Mouse (Mus musculus) CH12.LX (cell line): ENCODE measurements around the gene Kdm4b. TPM values are rescaled to one million over a fixed set of nuclear protein-coding genes. Genes with fewer than 3 reads are reported as not detected.

ENCODE experiments used
- DNase-seq: peaks from one replicate; pipeline ENCODE4 v3.0.0-alpha.2; 2013; ENCODE audit errors: extremely low read depth
- H3K27ac ChIP-seq: 2 replicates; pipeline ENCODE4 v1.5.1; 2012; ENCODE audit warnings: low read depth, mild to moderate bottlenecking, control low read depth, moderate library complexity; ENCODE audit not compliant: insufficient read depth
- H3K27me3 ChIP-seq: replicated peaks from 2 replicates; pipeline ENCODE3; 2012; ENCODE audit warnings: inconsistent platforms
- H3K36me3 ChIP-seq, 2 experiments: replicated peaks in 1 of 2; 2 replicates each; pipeline versions ENCODE3 to v1.6.1; 2012; ENCODE audit warnings: inconsistent platforms in 1 of 2, low read length in 1 of 2, mild to moderate bottlenecking in 1 of 2, mixed read lengths in 1 of 2, moderate library complexity in 1 of 2; ENCODE audit not compliant: control insufficient read depth in 1 of 2, insufficient read depth in 1 of 2
- H3K4me1 ChIP-seq, 2 experiments: 2 replicates each; pipeline ENCODE4 v1.6.1; 2012; ENCODE audit warnings: inconsistent platforms in 1 of 2, moderate library complexity in 1 of 2; ENCODE audit not compliant: insufficient read depth in 2 of 2, control insufficient read depth in 1 of 2
- H3K4me2 ChIP-seq: 2 replicates; pipeline ENCODE4 v1.6.1; 2012; ENCODE audit warnings: low read depth, mild to moderate bottlenecking, control low read depth; ENCODE audit not compliant: poor library complexity, insufficient read depth, severe bottlenecking
- H3K4me3 ChIP-seq, 3 experiments: fragments of 150-350 bp in 1 of 3; sonication (generic) in 1 of 3; replicated peaks in 1 of 3; 2 replicates each; pipeline versions ENCODE3 to v1.5.1; 2011 to 2012; ENCODE audit warnings: low read depth in 2 of 3, low read length in 2 of 3, mild to moderate bottlenecking in 2 of 3, moderate library complexity in 2 of 3, control low read depth in 1 of 3, improper control_type of control experiment in 1 of 3, inconsistent platforms in 1 of 3, mixed read lengths in 1 of 3; ENCODE audit not compliant: poor library complexity in 1 of 3
- H3K79me2 ChIP-seq: replicated peaks from 2 replicates; pipeline ENCODE4 v1.6.1; 2012; ENCODE audit warnings: mild to moderate bottlenecking, moderate library complexity; ENCODE audit not compliant: control insufficient read depth, poor library complexity, insufficient read depth, severe bottlenecking; ENCODE audit errors: extremely low read depth
- H3K9ac ChIP-seq: 2 replicates; pipeline ENCODE4 v1.6.1; 2012; ENCODE audit warnings: low read depth, mild to moderate bottlenecking, control low read depth, moderate library complexity; ENCODE audit not compliant: insufficient read depth
- H3K9me3 ChIP-seq: replicated peaks from 2 replicates; pipeline ENCODE3; 2012; ENCODE audit warnings: low read length, inconsistent platforms, mixed read lengths
- BHLHE40 ChIP-seq: IDR thresholded peaks from 2 replicates; pipeline ENCODE4 v1.6.1; 2011; ENCODE audit warnings: mild to moderate bottlenecking, low read depth, low read length, improper control_type of control experiment
- CHD1 ChIP-seq: IDR thresholded peaks from 2 replicates; pipeline ENCODE4 v1.6.1; 2012; ENCODE audit warnings: low read depth, low read length, improper control_type of control experiment, inconsistent platforms
- CHD2 ChIP-seq: IDR thresholded peaks from 2 replicates; pipeline ENCODE4 v1.6.1; 2011; ENCODE audit warnings: low read length, improper control_type of control experiment
- CTCF ChIP-seq, 2 experiments: IDR thresholded peaks in 1 of 2; conservative IDR thresholded peaks in 1 of 2; 2 replicates each; pipeline ENCODE4 v1.5.1; 2011 to 2012; ENCODE audit warnings: low read depth in 2 of 2, low read length in 2 of 2, improper control_type of control experiment in 1 of 2, inconsistent platforms in 1 of 2, mild to moderate bottlenecking in 1 of 2, moderate library complexity in 1 of 2
- E2F4 ChIP-seq: IDR thresholded peaks from 2 replicates; pipeline ENCODE4 v1.6.1; 2011; ENCODE audit warnings: low read depth, low read length, improper control_type of control experiment; ENCODE audit not compliant: insufficient replicate concordance
- ELF1 ChIP-seq: IDR thresholded peaks from 2 replicates; pipeline ENCODE4 v1.6.1; 2014; ENCODE audit warnings: low read depth, mild to moderate bottlenecking, inconsistent platforms, low read length, improper control_type of control experiment
- EP300 ChIP-seq: IDR thresholded peaks from 2 replicates; pipeline ENCODE4 v1.6.1; 2011; ENCODE audit warnings: low read length, improper control_type of control experiment
- ETS1 ChIP-seq: conservative IDR thresholded peaks from 2 replicates; pipeline ENCODE4 v1.6.1; 2012; ENCODE audit warnings: low read depth, mild to moderate bottlenecking, inconsistent platforms, low read length, improper control_type of control experiment, moderate library complexity
- GABPA ChIP-seq: IDR thresholded peaks from 2 replicates; pipeline ENCODE4 v1.6.1; 2012; ENCODE audit warnings: low read depth, low read length, improper control_type of control experiment, inconsistent platforms; ENCODE audit not compliant: insufficient replicate concordance
- HCFC1 ChIP-seq: IDR thresholded peaks from 2 replicates; pipeline ENCODE4 v1.6.1; 2012; ENCODE audit warnings: low read depth, mild to moderate bottlenecking, inconsistent platforms, low read length, improper control_type of control experiment
- IRF4 ChIP-seq: IDR thresholded peaks from 2 replicates; pipeline ENCODE4 v1.6.1; 2014; ENCODE audit warnings: low read depth, mild to moderate bottlenecking, inconsistent platforms, low read length, improper control_type of control experiment
- JUND ChIP-seq: conservative IDR thresholded peaks from 2 replicates; pipeline ENCODE4 v1.6.1; 2011; ENCODE audit warnings: low read depth, low read length, improper control_type of control experiment
- KAT2A ChIP-seq: IDR thresholded peaks from 2 replicates; pipeline ENCODE4 v1.6.1; 2012; ENCODE audit warnings: low read length, improper control_type of control experiment, inconsistent platforms; ENCODE audit not compliant: insufficient replicate concordance
- MAFK ChIP-seq: IDR thresholded peaks from 2 replicates; pipeline ENCODE4 v1.6.1; 2011; ENCODE audit warnings: low read length, improper control_type of control experiment; ENCODE audit not compliant: insufficient replicate concordance
- MAZ ChIP-seq: IDR thresholded peaks from 2 replicates; pipeline ENCODE4 v1.6.1; 2012; ENCODE audit warnings: low read depth, mild to moderate bottlenecking, inconsistent platforms, low read length, improper control_type of control experiment, moderate library complexity
- MEF2A ChIP-seq: IDR thresholded peaks from 2 replicates; pipeline ENCODE4 v1.6.1; 2014; ENCODE audit warnings: low read depth, mild to moderate bottlenecking, inconsistent platforms, low read length, improper control_type of control experiment, borderline replicate concordance
- MXI1 ChIP-seq: IDR thresholded peaks from 2 replicates; pipeline ENCODE4 v1.6.1; 2011; ENCODE audit warnings: mild to moderate bottlenecking, low read depth, low read length, improper control_type of control experiment
- MYC ChIP-seq: IDR thresholded peaks from 2 replicates; pipeline ENCODE4 v1.6.1; 2011; ENCODE audit warnings: low read depth, mild to moderate bottlenecking, improper control_type of control experiment, low read length
- NELFE ChIP-seq: IDR thresholded peaks from 2 replicates; pipeline ENCODE4 v1.6.1; 2011; ENCODE audit warnings: low read depth, low read length, improper control_type of control experiment
- NRF1 ChIP-seq: IDR thresholded peaks from 2 replicates; pipeline ENCODE4 v1.6.1; 2014; ENCODE audit warnings: low read depth, mild to moderate bottlenecking, inconsistent platforms, low read length, improper control_type of control experiment, moderate library complexity
- PAX5 ChIP-seq: IDR thresholded peaks from 2 replicates; pipeline ENCODE4 v1.6.1; 2012; ENCODE audit warnings: low read length, inconsistent platforms, mixed read lengths
- POLR2A ChIP-seq: IDR thresholded peaks from 2 replicates; pipeline ENCODE4 v1.6.1; 2011; ENCODE audit warnings: low read depth, mild to moderate bottlenecking, improper control_type of control experiment, low read length
- POLR2AphosphoS2 ChIP-seq: IDR thresholded peaks from 2 replicates; pipeline ENCODE4 v1.6.1; 2011; ENCODE audit warnings: low read depth, low read length, improper control_type of control experiment
- RAD21 ChIP-seq: IDR thresholded peaks from 2 replicates; pipeline ENCODE4 v1.6.1; 2011; ENCODE audit warnings: low read depth, mild to moderate bottlenecking, low read length, improper control_type of control experiment, moderate library complexity
- RCOR1 ChIP-seq: conservative IDR thresholded peaks from 2 replicates; pipeline ENCODE4 v1.6.1; 2012; ENCODE audit warnings: low read depth, mild to moderate bottlenecking, inconsistent platforms, low read length, improper control_type of control experiment
- SIN3A ChIP-seq: IDR thresholded peaks from 2 replicates; pipeline ENCODE4 v1.6.1; 2012; ENCODE audit warnings: low read length, improper control_type of control experiment, inconsistent platforms
- SMC3 ChIP-seq: IDR thresholded peaks from 2 replicates; pipeline ENCODE4 v1.6.1; 2011; ENCODE audit warnings: low read depth, low read length, improper control_type of control experiment
- TBP ChIP-seq: conservative IDR thresholded peaks from 2 replicates; pipeline ENCODE4 v1.6.1; 2011; ENCODE audit warnings: low read depth, low read length, improper control_type of control experiment
- TCF12 ChIP-seq: IDR thresholded peaks from 2 replicates; pipeline ENCODE4 v1.6.1; 2014; ENCODE audit warnings: low read depth, mild to moderate bottlenecking, inconsistent platforms, low read length, improper control_type of control experiment
- USF1 ChIP-seq: IDR thresholded peaks from 2 replicates; pipeline ENCODE4 v1.6.1; 2014; ENCODE audit warnings: low read depth, mild to moderate bottlenecking, inconsistent platforms, low read length, improper control_type of control experiment
- USF2 ChIP-seq: conservative IDR thresholded peaks from 2 replicates; pipeline ENCODE4 v1.6.1; 2011; ENCODE audit warnings: low read depth, low read length, improper control_type of control experiment
- ZC3H11A ChIP-seq: IDR thresholded peaks from 2 replicates; pipeline ENCODE4 v1.6.1; 2012; ENCODE audit warnings: low read depth, mild to moderate bottlenecking, inconsistent platforms, low read length, improper control_type of control experiment
- ZKSCAN1 ChIP-seq: IDR thresholded peaks from 2 replicates; pipeline ENCODE4 v1.6.1; 2012; ENCODE audit warnings: low read depth, inconsistent platforms, low read length, improper control_type of control experiment, borderline replicate concordance
- ZMIZ1 ChIP-seq: IDR thresholded peaks from 2 replicates; pipeline ENCODE4 v1.6.1; 2012; ENCODE audit warnings: low read depth, mild to moderate bottlenecking, inconsistent platforms, low read length, improper control_type of control experiment
- ZNF384 ChIP-seq: IDR thresholded peaks from 2 replicates; pipeline ENCODE4 v1.6.1; 2012; ENCODE audit warnings: low read depth, low read length, improper control_type of control experiment, inconsistent platforms
- dilution Hi-C: fragments of 300-500 bp; cut with MboI; formaldehyde crosslinking; loops from 2 replicates; pipeline ENCODE4 v1.14.3; 2020; ENCODE audit warnings: low sequenced_read_pairs; ENCODE audit not compliant: extremely low pct_unique_long_range_greater_than_20kb, extremely low pct_ligation_motif_present
- in situ Hi-C: fragments of 300-500 bp; cut with MboI; formaldehyde crosslinking; loops from 3 replicates; pipeline ENCODE4 v1.14.3; 2019; ENCODE audit warnings: low sequenced_read_pairs, low pct_ligation_motif_present, low pct_unique_long_range_greater_than_20kb, mixed read lengths
- polyA plus RNA-seq: library from polyadenylated mRNA; unstranded; fragments of >175 nt; gene quantifications from 2 replicates; pipeline ENCODE4 v1.2.1, GENCODE M21; 2012; ENCODE audit warnings: low read depth; ENCODE audit not compliant: insufficient read length
- total RNA-seq, 2 experiments: library from RNA; depleted of rRNA; stranded (reverse); fragments of 300-350 nt in 1 of 2; fragments of >200 nt in 1 of 2; gene quantifications; 2 replicates each; pipeline ENCODE4 v1.2.3; 2012 to 2014

The Kdm4b gene
- total and polyA plus RNA-seq, 3 experiments, result 12.3 to 19.5 (median 14.2) TPM

GRCm38 (mm10) chr17:56290388-56291170 lies 35.3 kb upstream of the Kdm4b start (continued):
- TF ChIP-seq ZKSCAN1 (no peak), ZNF384 (no peak), ELF1 (peak; percentile 61), NRF1 (no peak), GABPA (no peak), KAT2A (no peak), RCOR1 (no peak), CTCF (conservative IDR thresholded peaks at IDR 0.05 in 1 of 2, IDR thresholded peaks at IDR 0.05 in 1 of 2; ENCODE audit: low read depth in 2 of 2, low read length in 2 of 2) (no peak), ZC3H11A (no peak), TBP (peak; percentile 44; the same call in 1 of the 2 replicates), CHD2 (peak; percentile 75), SIN3A (no peak), MAFK (no peak)

DNA sequence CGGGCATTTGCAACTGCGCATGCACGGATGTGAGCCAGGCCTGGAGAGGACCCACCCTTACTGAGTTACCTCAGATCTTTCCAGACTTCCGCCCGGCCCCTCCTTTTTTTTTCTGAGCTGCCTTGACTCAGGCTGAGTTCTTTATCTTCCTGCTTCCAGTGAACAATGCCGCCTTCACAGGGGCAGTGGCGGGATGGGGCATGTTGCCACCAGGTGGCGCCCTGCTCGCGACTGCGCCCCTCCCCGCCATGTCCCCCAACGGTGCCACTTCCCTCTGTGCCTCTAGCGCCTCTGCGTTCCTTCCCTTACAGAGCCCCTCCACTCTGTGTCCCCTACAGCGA lies 34.7 kb upstream of the Kdm4b start:
- in situ Hi-C loops (no loop called here), dilution Hi-C loops (no loop called here)
- peaks cover 5 to 13% of the 10 kb centered on the region in 2 experiments for H3K36me3 ChIP-seq
- peak overlapping the region; percentile 81 for H3K4me2 ChIP-seq
- H3K4me1 ChIP-seq, result peaks cover 24 to 59% of the 10 kb centered on the region in 2 experiments
- DNase-seq, result peak; percentile 97
- peak overlapping the region; percentile 77 for H3K9ac ChIP-seq
- H3K9me3 ChIP-seq, result no peaks in the 10 kb centered on the region
- H3K79me2 ChIP-seq, result no peaks in the 10 kb centered on the region
- H3K4me3 ChIP-seq, result peak overlapping the region in 2 of 3 experiments; percentile 28 to 46
- H3K27me3 ChIP-seq, result no peaks in the 10 kb centered on the region
- peak overlapping the region; percentile 87 for H3K27ac ChIP-seq
- TF ChIP-seq TCF12, result peak; percentile 71
- peak; percentile 33 to 92; a peak in 3 of 4 replicates for TF ChIP-seq CTCF (conservative IDR thresholded peaks at IDR 0.05 in 1 of 2, IDR thresholded peaks at IDR 0.05 in 1 of 2; ENCODE audit: low read depth in 2 of 2, low read length in 2 of 2)
- no peak for TF ChIP-seq ZMIZ1
- no peak for TF ChIP-seq USF1
- TF ChIP-seq MXI1, result no peak
- TF ChIP-seq BHLHE40, result peak; percentile 3; the same call in 1 of the 2 replicates
- TF ChIP-seq MEF2A, result peak; percentile 59; the same call in 1 of the 2 replicates
- TF ChIP-seq ZKSCAN1, result no peak
- TF ChIP-seq HCFC1, result peak; percentile 75
- no peak for TF ChIP-seq GABPA
- TF ChIP-seq POLR2A, result peak; percentile 53; the same call in 1 of the 2 replicates
- TF ChIP-seq MYC, result peak; percentile 45; the same call in 1 of the 2 replicates
- no peak for TF ChIP-seq PAX5
- no peak for TF ChIP-seq USF2
- peak; percentile 92 for TF ChIP-seq ELF1
- TF ChIP-seq NRF1, result peak; percentile 82
- TF ChIP-seq ETS1, result 0 out of 2 replicates have a peak, but pooled peaks have one; percentile 34
- TF ChIP-seq MAZ, result peak; percentile 90
- TF ChIP-seq E2F4, result no peak
- TF ChIP-seq MAFK, result no peak
- peak; percentile 70 for TF ChIP-seq IRF4
- no peak for TF ChIP-seq POLR2AphosphoS2
- TF ChIP-seq EP300, result no peak
- 0 out of 2 replicates have a peak, but pooled peaks have one; percentile 46 for TF ChIP-seq KAT2A
- TF ChIP-seq CHD1, result no peak
- peak; percentile 83 for TF ChIP-seq SMC3
- TF ChIP-seq JUND, result no peak
- no peak for TF ChIP-seq RCOR1
- TF ChIP-seq ZNF384, result peak; percentile 96
- peak; percentile 30 for TF ChIP-seq NELFE
- peak; percentile 52 for TF ChIP-seq RAD21
